Mouse (Mus musculus) thymus, adult 2 months (tissue): ENCODE measurements around the gene Hist1h2ab. TPM values are rescaled to one million over a fixed set of nuclear protein-coding genes. Genes with fewer than 3 reads are reported as not detected.

Source experiments
- DNase-seq: peaks from one replicate; pipeline ENCODE4 v3.0.0; 2021
- H3K27ac ChIP-seq: fragments of 200-500 bp; 2 replicates; pipeline ENCODE4 v1.5.1; 2012; ENCODE audit warnings: low read length, control low read depth; ENCODE audit not compliant: control insufficient read depth, insufficient read depth
- H3K27me3 ChIP-seq: fragments of 200-500 bp; 2 replicates; pipeline ENCODE4 v1.6.1; 2012; ENCODE audit warnings: mild to moderate bottlenecking, low read length, moderate library complexity, mixed read lengths; ENCODE audit not compliant: control insufficient read depth, insufficient read depth
- H3K36me3 ChIP-seq: fragments of 200-500 bp; 2 replicates; pipeline ENCODE4 v1.6.1; 2012; ENCODE audit warnings: mild to moderate bottlenecking, low read length, moderate library complexity; ENCODE audit not compliant: control insufficient read depth, insufficient read depth
- H3K4me1 ChIP-seq: fragments of 200-500 bp; replicated peaks from 2 replicates; pipeline ENCODE4 v1.6.1; 2012; ENCODE audit warnings: low read length; ENCODE audit not compliant: control insufficient read depth, insufficient read depth
- H3K4me3 ChIP-seq: fragments of 200-500 bp; 2 replicates; pipeline ENCODE4 v1.5.1; 2012; ENCODE audit warnings: mild to moderate bottlenecking, low read length, control low read depth, moderate library complexity; ENCODE audit not compliant: control insufficient read depth, insufficient read depth
- CTCF ChIP-seq: fragments of 200-500 bp; IDR thresholded peaks from 2 replicates; pipeline ENCODE4 v1.5.1; 2012; ENCODE audit warnings: mild to moderate bottlenecking, control low read depth, low read length, moderate library complexity, borderline replicate concordance; ENCODE audit not compliant: control insufficient read depth, poor library complexity, insufficient read depth; ENCODE audit errors: extremely low read depth
- POLR2A ChIP-seq: fragments of 200-500 bp; IDR thresholded peaks from 2 replicates; pipeline ENCODE4 v1.6.1; 2012; ENCODE audit warnings: mild to moderate bottlenecking, low read length, control low read depth, moderate library complexity; ENCODE audit not compliant: control insufficient read depth, poor library complexity, insufficient read depth; ENCODE audit errors: extremely low read depth
- WGBS: fragments of 180-500 bp; shearing (Covaris S2); methylation state at CpG from one replicate; pipeline ENCODE4 v1.1.7; 2018; 5-methylcytosine and 5-hydroxymethylcytosine counted together
- polyA plus RNA-seq: library from polyadenylated mRNA; depleted of rRNA; stranded (reverse); fragments of >200 nt; gene quantifications from 2 replicates; pipeline ENCODE4 v1.2.3, GENCODE M21; 2012

The Hist1h2ab gene
- polyA plus RNA-seq, 1 experiment, result 258 TPM

DNA sequence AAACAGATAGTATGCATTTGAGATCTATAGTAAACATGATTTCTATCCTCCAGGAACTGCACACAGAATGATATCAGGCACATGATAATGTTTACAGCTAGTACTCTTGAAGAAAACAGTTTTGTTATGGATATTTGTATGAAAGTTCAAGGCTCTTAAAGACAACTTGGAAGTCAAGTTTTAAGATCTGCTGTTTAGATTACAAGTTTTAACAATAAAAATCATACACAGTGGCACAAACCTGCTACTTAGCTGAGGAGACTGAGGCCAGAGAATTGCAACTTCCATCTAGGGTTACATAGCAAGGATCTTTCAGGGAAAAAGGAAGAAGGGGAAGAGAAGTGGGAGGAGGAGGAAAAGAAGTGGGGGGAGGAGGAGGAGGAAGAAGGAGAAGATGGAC is 4.1 kb downstream of the Hist1h2ab start:
- Histone ChIP-seq H3K27me3 (no peaks in the 10 kb centered on the region), H3K36me3 (no peaks in the 10 kb centered on the region), H3K4me3 (no peak overlapping the region), H3K27ac (no peak overlapping the region), H3K4me1 (peaks cover 3% of the 10 kb centered on the region)
- no peak for DNase-seq
- TF ChIP-seq CTCF (no peak), POLR2A (no peak)

DNA sequence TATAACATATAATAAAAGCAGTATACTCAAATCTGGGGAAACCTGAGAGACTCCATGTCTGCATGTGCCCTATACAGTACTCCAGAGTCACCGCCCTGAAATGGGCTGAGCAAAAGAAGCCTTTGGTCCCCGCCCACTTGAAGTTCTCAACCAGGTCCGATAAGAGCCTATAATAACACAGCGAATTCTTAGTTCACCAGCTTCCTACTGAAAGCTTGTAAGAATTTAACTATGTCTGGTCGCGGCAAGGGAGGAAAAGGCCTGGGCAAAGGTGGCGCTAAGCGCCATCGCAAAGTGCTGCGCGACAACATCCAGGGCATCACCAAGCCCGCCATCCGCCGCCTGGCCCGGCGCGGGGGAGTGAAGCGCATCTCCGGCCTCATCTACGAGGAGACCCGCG is 5.9 kb downstream of the Hist1h2ab start, which contains the start of gene Hist1h4b:
TSS of gene Hist1h4b (plus strand) at position 224 of the 400 bp plus-strand sequence.
- H3K36me3 ChIP-seq, result no peaks in the 10 kb centered on the region
- WGBS, result under 1% methylated on average over 22 of the region's 22 CpGs
- H3K4me3 ChIP-seq, result peak within 1 kb of the TSS; percentile 28
- H3K4me1 ChIP-seq, result peaks cover 3% of the 10 kb centered on the region
- H3K27ac ChIP-seq, result peak within 1 kb of the TSS; percentile 66
- H3K27me3 ChIP-seq, result no peaks in the 10 kb centered on the region
- TF ChIP-seq POLR2A (peak; percentile 86), CTCF (no peak)
- DNase-seq, result peak; percentile 92

DNA sequence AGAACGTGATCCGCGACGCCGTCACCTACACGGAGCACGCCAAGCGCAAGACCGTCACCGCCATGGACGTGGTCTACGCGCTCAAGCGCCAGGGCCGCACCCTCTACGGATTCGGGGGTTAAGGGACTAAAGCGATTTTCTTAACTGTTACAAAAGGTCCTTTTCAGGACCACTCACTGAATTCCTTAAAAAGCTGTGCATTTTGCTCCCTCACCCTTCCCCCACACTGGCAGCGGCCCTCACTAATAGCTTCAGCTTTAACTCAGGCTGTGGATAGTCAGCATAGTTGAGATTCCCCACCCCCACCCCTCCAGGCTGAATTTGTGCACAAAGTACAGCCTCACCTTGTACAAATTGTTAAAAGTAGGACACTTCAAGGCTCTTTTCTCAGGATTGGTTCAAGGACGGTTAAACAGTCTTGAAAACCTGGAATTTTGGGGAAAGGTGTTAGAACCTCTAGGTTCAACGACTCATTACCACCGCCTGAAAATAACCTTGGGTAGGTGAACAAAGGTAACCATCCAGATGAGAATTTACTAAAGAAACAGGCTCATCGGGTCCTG is 6.4 kb downstream of the Hist1h2ab start:
- H3K4me1 ChIP-seq, result peaks cover 3% of the 10 kb centered on the region
- no peak for DNase-seq
- no peaks in the 10 kb centered on the region for H3K36me3 ChIP-seq
- WGBS, result 2% methylated on average over 20 of the region's 23 CpGs
- no peak for TF ChIP-seq POLR2A
- no peak for TF ChIP-seq CTCF
- H3K27ac ChIP-seq, result peak overlapping the region; percentile 66
- H3K4me3 ChIP-seq, result peak overlapping the region; percentile 28
- H3K27me3 ChIP-seq, result no peaks in the 10 kb centered on the region

DNA sequence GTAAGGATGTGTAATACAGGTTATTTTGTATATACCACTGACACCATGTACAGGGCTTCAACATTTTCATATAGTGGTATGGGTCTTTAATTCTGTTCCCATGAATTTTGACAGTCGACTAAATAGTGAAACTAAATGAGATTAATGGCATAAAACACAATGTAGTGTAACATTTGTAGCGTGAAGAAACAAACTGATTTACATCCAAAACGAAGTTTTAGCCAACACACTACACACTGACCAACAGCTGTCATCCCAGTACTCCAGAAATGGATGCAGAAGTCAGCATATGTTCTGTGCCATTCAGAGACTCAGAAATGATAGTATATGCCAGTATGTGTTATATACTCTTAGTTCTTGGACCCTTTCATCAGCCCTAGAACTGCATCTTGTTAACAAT is 7.0 kb downstream of the Hist1h2ab start:
- Histone ChIP-seq H3K27ac (no peak overlapping the region), H3K4me3 (no peak overlapping the region)
- TF ChIP-seq CTCF (no peak), POLR2A (no peak)

DNA sequence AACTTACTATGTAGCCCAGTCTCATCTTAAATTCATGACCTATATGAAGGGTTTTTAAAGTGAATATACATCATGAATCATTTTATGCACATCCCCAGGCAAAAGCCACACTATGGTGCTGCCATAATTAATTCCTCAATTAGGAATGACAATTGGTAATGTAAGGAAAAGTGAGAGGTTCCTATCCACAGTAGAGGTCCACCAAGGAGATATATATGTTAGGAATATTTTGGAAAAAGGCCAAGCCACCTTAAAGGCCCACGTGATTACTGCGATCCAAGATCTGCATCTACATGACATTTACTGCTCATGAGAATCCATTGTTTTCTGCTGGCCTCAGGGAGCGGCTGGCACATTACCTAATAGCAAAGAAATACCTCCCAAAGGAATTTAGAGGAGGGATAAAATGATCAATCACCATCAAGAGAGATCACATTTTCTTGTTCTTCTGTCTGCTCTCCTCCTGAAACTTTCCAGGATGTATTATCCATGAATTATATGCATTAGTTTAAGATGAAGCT is 8.4 kb downstream of the Hist1h2ab start:
- Histone ChIP-seq H3K27ac (no peak overlapping the region), H3K4me1 (peaks cover 8% of the 10 kb centered on the region), H3K36me3 (no peaks in the 10 kb centered on the region), H3K27me3 (no peaks in the 10 kb centered on the region), H3K4me3 (no peak overlapping the region)
- TF ChIP-seq CTCF (no peak), POLR2A (no peak)
- 93% methylated on average over 3 of the region's 3 CpGs for WGBS
- DNase-seq, result no peak

More for the DNA sequence above, 7.0 kb downstream of the Hist1h2ab start:
- Histone ChIP-seq H3K36me3 (no peaks in the 10 kb centered on the region), H3K4me1 (peaks cover 3% of the 10 kb centered on the region), H3K27me3 (no peaks in the 10 kb centered on the region)
- no peak for DNase-seq
- 51% methylated on average over 3 of the region's 3 CpGs for WGBS

DNA sequence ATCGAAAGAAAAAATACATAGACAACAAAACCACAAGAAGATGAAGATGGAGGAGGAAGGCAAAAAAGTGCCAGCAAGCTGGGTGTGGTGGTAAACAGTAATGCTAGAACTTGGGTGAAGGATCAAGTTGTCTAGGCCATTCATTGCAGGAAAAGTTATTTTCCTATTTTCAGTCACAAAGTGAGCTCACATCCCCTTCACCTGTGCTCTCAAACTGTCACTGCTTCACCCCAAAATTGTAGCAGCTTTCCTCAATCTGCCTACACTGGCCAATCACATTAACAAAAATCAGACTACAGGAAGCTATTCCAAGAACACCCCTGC is 9.0 kb downstream of the Hist1h2ab start:
- Histone ChIP-seq H3K4me1 (peaks cover 11% of the 10 kb centered on the region), H3K36me3 (no peaks in the 10 kb centered on the region), H3K27me3 (no peaks in the 10 kb centered on the region), H3K4me3 (no peak overlapping the region), H3K27ac (no peak overlapping the region; the same call in 1 of the 2 replicates)
- DNase-seq, result peak; percentile 39
- TF ChIP-seq CTCF, result no peak
- TF ChIP-seq POLR2A, result no peak
- WGBS, result 27% methylated on average over 1 of the region's 1 CpGs

DNA sequence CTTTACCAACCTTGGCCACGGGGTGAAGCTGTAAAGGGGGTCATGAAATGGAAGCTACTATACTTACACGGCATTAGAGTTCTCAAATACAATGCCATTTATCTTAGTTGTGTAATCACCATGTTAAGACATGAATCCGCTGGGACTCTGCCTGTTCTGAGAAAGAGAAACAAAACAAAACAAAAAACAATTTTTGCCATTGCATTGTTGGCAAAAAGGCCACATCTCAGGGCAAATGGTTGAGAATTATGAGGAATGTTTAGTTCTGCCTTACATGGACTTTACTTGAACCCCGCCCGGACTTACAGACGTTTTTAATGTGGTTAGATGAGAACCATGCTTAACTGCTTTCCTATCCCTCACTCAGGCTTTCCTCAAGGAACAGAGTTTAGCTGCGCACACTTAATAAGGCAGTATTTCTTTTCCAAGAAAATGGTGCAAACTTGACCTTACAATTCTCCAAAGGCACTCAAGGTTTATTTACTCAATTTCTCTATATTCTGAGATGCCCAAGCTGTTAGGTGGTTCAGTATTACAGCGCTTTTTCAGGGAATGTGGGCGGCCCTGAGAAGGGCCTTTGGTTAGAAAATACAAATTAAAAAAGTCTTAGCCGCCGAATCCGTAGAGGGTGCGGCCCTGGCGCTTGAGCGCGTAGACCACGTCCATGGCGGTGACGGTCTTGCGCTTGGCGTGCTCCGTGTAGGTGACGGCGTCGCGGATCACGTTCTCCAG is 9.5 kb downstream of the Hist1h2ab start:
- Histone ChIP-seq H3K4me1 (peaks cover 12% of the 10 kb centered on the region), H3K27me3 (no peaks in the 10 kb centered on the region), H3K4me3 (peak overlapping the region; percentile 40), H3K27ac (peak overlapping the region; percentile 78), H3K36me3 (no peaks in the 10 kb centered on the region)
- WGBS, result 1% methylated on average over 22 of the region's 27 CpGs
- DNase-seq, result no peak
- TF ChIP-seq POLR2A (no peak), CTCF (no peak)
